Mouse (Mus musculus): ENCODE measurements around the gene Irx6. TPM values are rescaled to one million over a fixed set of nuclear protein-coding genes. Genes with fewer than 3 reads are reported as not detected.

Gene Irx6
- total RNA-seq, 4 experiments from 2014 or later, result not detected

DNA sequence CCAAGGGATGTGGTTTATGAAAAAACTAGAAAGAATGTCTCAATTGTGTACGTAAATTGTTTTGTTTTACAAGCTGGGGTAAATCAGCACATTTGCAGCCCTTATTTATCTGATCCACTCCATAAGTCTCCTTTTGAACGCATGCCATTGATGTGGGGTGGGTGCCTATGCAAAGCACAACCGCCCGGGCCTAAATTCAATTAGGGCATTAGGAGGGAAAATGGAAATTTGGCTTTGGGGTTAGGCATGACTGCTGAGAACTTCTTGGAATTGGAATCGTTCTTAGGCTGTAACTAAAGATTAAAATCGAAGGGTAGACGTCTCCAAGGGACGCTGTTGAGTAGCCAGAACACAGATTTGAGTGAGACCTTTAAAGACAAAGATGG, 47.8 kb downstream of the Irx6 start:
- DNase-seq (ENCODE audit: low spot score in 2 of 2), result no peak

GRCm38 (mm10) chr8:92723320-92723719, 49.2 kb downstream of the Irx6 start:
- no peak for DNase-seq (ENCODE audit: low spot score in 2 of 2)

- peak; percentile 15 to 20 for DNase-seq (ENCODE audit: low spot score in 2 of 2)
These were observed 49.9 kb downstream of the Irx6 start for GRCm38 (mm10) chr8:92723947-92724346.

GRCm38 (mm10) chr8:92724359-92724758, 50.3 kb downstream of the Irx6 start:
- no peak for DNase-seq (ENCODE audit: low spot score in 2 of 2)

Other genes starting within 250 kb of the Irx6 start
- gene Mmp2, start 153.0 kb downstream of the Irx6 start, total RNA-seq (2022), result 10 to 100 TPM; 19.7 to 42.4 (median 25.2) TPM
- under 1 TPM; 0.13 to 0.60 (median 0.23) TPM for gene Lpcat2, start 181.1 kb downstream of the Irx6 start, total RNA-seq (2022)
- gene Capns2, start 227.1 kb downstream of the Irx6 start, total RNA-seq (2022), result not detected